Mouse (Mus musculus): ENCODE data around the gene Rhbdf1. TPM values are rescaled to one million over a fixed set of nuclear protein-coding genes. Genes with fewer than 3 reads are reported as not detected.
A peak's percentile ranks its signal among the peaks of the same experiment; 100 is the strongest.

The Rhbdf1 gene
- polyA plus RNA-seq, 1 experiment: 52.3 TPM

- no peak overlapping the region for H3K4me3 ChIP-seq (ENCODE audit: extremely low read depth, insufficient read depth, insufficient read length)
- H3K27ac ChIP-seq (ENCODE audit: insufficient read depth, low read length): no peak overlapping the region
- peaks cover 12% of the 10 kb centered on the region for H3K27me3 ChIP-seq (ENCODE audit: control insufficient read depth, insufficient read depth, low read length)
- peaks cover 22% of the 10 kb centered on the region for H3K4me1 ChIP-seq (ENCODE audit: control insufficient read depth, insufficient read depth, insufficient read length)
- no peak for DNase-seq (ENCODE audit: low read depth in 1 of 2, low spot score in 2 of 2)
- WGBS: 67% methylated on average over 4 of the region's 4 CpGs
- H3K36me3 ChIP-seq (ENCODE audit: control insufficient read depth, insufficient read depth, low read length): no peaks in the 10 kb centered on the region
- no peak for TF ChIP-seq POLR2A (IDR thresholded peaks at IDR 0.05; ENCODE audit: low read depth, low read length)
These were observed 1.3 kb upstream of the Rhbdf1 start for GRCm38 (mm10) chr11:32223297-32223967.

- peaks cover 12% of the 10 kb centered on the region for H3K27me3 ChIP-seq (ENCODE audit: control insufficient read depth, insufficient read depth, low read length)
- no peaks in the 10 kb centered on the region for H3K36me3 ChIP-seq (ENCODE audit: control insufficient read depth, insufficient read depth, low read length)
- WGBS: 19% methylated on average over 21 of the region's 21 CpGs
- DNase-seq (ENCODE audit: low read depth in 1 of 2, low spot score in 2 of 2): peak in 1 of 2 experiments; percentile 42
- peaks cover 22% of the 10 kb centered on the region for H3K4me1 ChIP-seq (ENCODE audit: control insufficient read depth, insufficient read depth, insufficient read length)
- no peak for TF ChIP-seq CTCF (IDR thresholded peaks at IDR 0.05; ENCODE audit: extremely low read depth, insufficient read depth, insufficient read length, insufficient replicate concordance)
- TF ChIP-seq POLR2A (IDR thresholded peaks at IDR 0.05; ENCODE audit: low read depth, low read length): no peak
- H3K4me3 ChIP-seq (ENCODE audit: extremely low read depth, insufficient read depth, insufficient read length): peak overlapping the region; percentile 57; the same call in 1 of the 2 replicates
- no peak overlapping the region for H3K27ac ChIP-seq (ENCODE audit: insufficient read depth, low read length)
These were observed 582 bp upstream of the Rhbdf1 start for GRCm38 (mm10) chr11:32222570-32223194.

- peaks cover 12% of the 10 kb centered on the region for H3K27me3 ChIP-seq (ENCODE audit: control insufficient read depth, insufficient read depth, low read length)
- TF ChIP-seq POLR2A (IDR thresholded peaks at IDR 0.05; ENCODE audit: low read depth, low read length): no peak
- TF ChIP-seq CTCF (IDR thresholded peaks at IDR 0.05; ENCODE audit: extremely low read depth, insufficient read depth, insufficient read length, insufficient replicate concordance): no peak
- peak overlapping the region; percentile 50; the same call in 1 of the 2 replicates for H3K27ac ChIP-seq (ENCODE audit: insufficient read depth, low read length)
- H3K4me1 ChIP-seq (ENCODE audit: control insufficient read depth, insufficient read depth, insufficient read length): peaks cover 22% of the 10 kb centered on the region
- peak in 1 of 2 experiments; percentile 28 for DNase-seq (ENCODE audit: low read depth in 1 of 2, low spot score in 2 of 2)
- peak overlapping the region; percentile 57 for H3K4me3 ChIP-seq (ENCODE audit: extremely low read depth, insufficient read depth, insufficient read length)
- WGBS: 5% methylated on average over 46 of the region's 46 CpGs
- H3K36me3 ChIP-seq (ENCODE audit: control insufficient read depth, insufficient read depth, low read length): no peaks in the 10 kb centered on the region
These were observed 712 bp downstream of the Rhbdf1 start for GRCm38 (mm10) chr11:32221225-32221950.

- no peak for DNase-seq (ENCODE audit: low read depth in 1 of 2, low spot score in 2 of 2)
- Histone ChIP-seq H3K27me3 (ENCODE audit: control insufficient read depth, insufficient read depth, low read length) (peaks cover 12% of the 10 kb centered on the region), H3K4me1 (ENCODE audit: control insufficient read depth, insufficient read depth, insufficient read length) (peaks cover 17% of the 10 kb centered on the region), H3K36me3 (ENCODE audit: control insufficient read depth, insufficient read depth, low read length) (no peaks in the 10 kb centered on the region), H3K27ac (ENCODE audit: insufficient read depth, low read length) (no peak overlapping the region), H3K4me3 (ENCODE audit: extremely low read depth, insufficient read depth, insufficient read length) (peak overlapping the region; percentile 57; the same call in 1 of the 2 replicates)
- TF ChIP-seq POLR2A (IDR thresholded peaks at IDR 0.05; ENCODE audit: low read depth, low read length) (no peak), CTCF (IDR thresholded peaks at IDR 0.05; ENCODE audit: extremely low read depth, insufficient read depth, insufficient read length, insufficient replicate concordance) (no peak)
- 74% methylated on average over 10 of the region's 10 CpGs for WGBS
These were observed 1.4 kb downstream of the Rhbdf1 start for GRCm38 (mm10) chr11:32220607-32221224.

- Histone ChIP-seq H3K4me1 (ENCODE audit: control insufficient read depth, insufficient read depth, insufficient read length) (peaks cover 16% of the 10 kb centered on the region), H3K27me3 (ENCODE audit: control insufficient read depth, insufficient read depth, low read length) (peaks cover 12% of the 10 kb centered on the region), H3K36me3 (ENCODE audit: control insufficient read depth, insufficient read depth, low read length) (no peaks in the 10 kb centered on the region), H3K27ac (ENCODE audit: insufficient read depth, low read length) (no peak overlapping the region), H3K4me3 (ENCODE audit: extremely low read depth, insufficient read depth, insufficient read length) (no peak overlapping the region)
- 94% methylated on average over 10 of the region's 10 CpGs for WGBS
- no peak for DNase-seq (ENCODE audit: low read depth in 1 of 2, low spot score in 2 of 2)
- TF ChIP-seq CTCF (IDR thresholded peaks at IDR 0.05; ENCODE audit: extremely low read depth, insufficient read depth, insufficient read length, insufficient replicate concordance) (no peak), POLR2A (IDR thresholded peaks at IDR 0.05; ENCODE audit: low read depth, low read length) (no peak)
These were observed 2.8 kb downstream of the Rhbdf1 start for GRCm38 (mm10) chr11:32219287-32219686.

GRCm38 (mm10) chr11:32218501-32219050 is 3.5 kb downstream of the Rhbdf1 start:
- TF ChIP-seq CTCF (IDR thresholded peaks at IDR 0.05; ENCODE audit: extremely low read depth, insufficient read depth, insufficient read length, insufficient replicate concordance): no peak
- TF ChIP-seq POLR2A (IDR thresholded peaks at IDR 0.05; ENCODE audit: low read depth, low read length): no peak
- H3K4me1 ChIP-seq (ENCODE audit: control insufficient read depth, insufficient read depth, insufficient read length): peaks cover 16% of the 10 kb centered on the region
- DNase-seq (ENCODE audit: low read depth in 1 of 2, low spot score in 2 of 2): no peak
- WGBS: 87% methylated on average over 6 of the region's 6 CpGs
- H3K27ac ChIP-seq (ENCODE audit: insufficient read depth, low read length): no peak overlapping the region
- peaks cover 12% of the 10 kb centered on the region for H3K27me3 ChIP-seq (ENCODE audit: control insufficient read depth, insufficient read depth, low read length)
- no peak overlapping the region for H3K4me3 ChIP-seq (ENCODE audit: extremely low read depth, insufficient read depth, insufficient read length)
- H3K36me3 ChIP-seq (ENCODE audit: control insufficient read depth, insufficient read depth, low read length): no peaks in the 10 kb centered on the region
